Mouse (Mus musculus) small intestine, adult 2 months (tissue): ENCODE results near the gene Vps26c.

Experiments used
- CTCF ChIP-seq: fragments of 200-500 bp; IDR thresholded peaks from 2 replicates; pipeline ENCODE4 v1.5.1; 2012; ENCODE audit warnings: low read depth, mild to moderate bottlenecking, control low read depth, inconsistent platforms, low read length, moderate library complexity, mixed read lengths; ENCODE audit not compliant: insufficient replicate concordance, insufficient read length; ENCODE audit errors: extremely low read depth
- POLR2A ChIP-seq: fragments of 200-500 bp; IDR thresholded peaks from 2 replicates; pipeline ENCODE4 v1.6.1; 2012; ENCODE audit warnings: low read depth, mild to moderate bottlenecking, control low read depth, inconsistent platforms, low read length, moderate library complexity

- TF ChIP-seq POLR2A (no peak), CTCF (peak; percentile 14; the same call in 1 of the 2 replicates)
These were observed 77.5 kb downstream of the Vps26c start for GRCm38 (mm10) chr16:94449151-94449550.
